Mouse (Mus musculus): ENCODE data around the gene Arl11.
"Not testable (repeated sequence)": the region's sequence is repeated elsewhere in the genome, so short reads cannot be mapped to it uniquely, and the experiment has no call there.

Arl11 gene

DNA sequence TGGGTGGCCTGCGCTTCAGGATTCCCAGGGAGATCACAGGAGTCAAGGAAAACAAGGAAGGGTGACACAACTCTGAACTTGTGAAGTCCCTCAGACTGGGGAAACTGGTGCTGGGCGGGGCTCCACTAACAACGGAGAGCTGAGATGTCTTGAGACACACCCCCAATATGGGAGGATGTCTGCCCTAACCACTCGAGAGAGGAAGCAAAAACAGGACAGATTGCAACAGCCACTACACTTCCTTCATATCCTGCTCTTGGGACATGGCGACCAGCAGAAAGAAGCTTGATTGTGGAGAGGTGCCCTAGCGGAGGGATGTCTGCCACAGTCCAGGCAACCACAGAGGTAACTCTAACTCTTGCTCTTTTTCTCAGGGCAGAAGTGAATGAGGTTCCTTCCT is at the start of gene Arl11:
Gene Arl11, plus strand, starts transcription at position 161 of the 400 bp plus-strand sequence.
- peak; percentile 9 to 20 for DNase-seq (ENCODE audit: low spot score in 2 of 2)

DNA sequence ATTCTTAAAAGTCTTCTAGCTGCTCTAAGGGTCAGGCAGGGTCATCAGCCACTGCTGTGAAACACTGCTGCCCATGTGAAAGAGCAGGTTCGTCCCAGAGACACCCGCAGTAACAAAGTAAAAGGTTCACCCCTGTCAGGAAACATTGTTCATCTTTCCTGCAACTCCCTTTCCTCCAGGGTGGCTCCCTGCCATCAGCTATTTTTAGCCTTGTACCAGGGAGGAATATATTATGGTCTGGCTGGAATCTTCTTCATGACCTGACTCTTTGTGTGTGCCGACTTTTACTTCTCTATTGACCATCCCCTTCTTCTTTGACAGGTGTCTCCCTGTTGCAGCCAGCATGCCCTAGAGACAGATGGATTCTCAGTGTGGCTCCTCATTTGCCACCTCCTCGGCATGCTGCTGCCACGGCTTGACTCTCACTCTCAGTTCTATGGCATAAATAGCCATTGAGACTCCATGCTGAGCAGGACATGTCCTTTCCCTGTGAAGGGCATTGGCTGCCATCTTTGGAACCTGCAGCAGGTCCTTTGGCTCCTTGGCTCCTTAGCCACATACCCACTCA is 41.6 kb upstream of the Arl11 start:
- DNase-seq (ENCODE audit: low spot score in 2 of 2): no peak

DNA sequence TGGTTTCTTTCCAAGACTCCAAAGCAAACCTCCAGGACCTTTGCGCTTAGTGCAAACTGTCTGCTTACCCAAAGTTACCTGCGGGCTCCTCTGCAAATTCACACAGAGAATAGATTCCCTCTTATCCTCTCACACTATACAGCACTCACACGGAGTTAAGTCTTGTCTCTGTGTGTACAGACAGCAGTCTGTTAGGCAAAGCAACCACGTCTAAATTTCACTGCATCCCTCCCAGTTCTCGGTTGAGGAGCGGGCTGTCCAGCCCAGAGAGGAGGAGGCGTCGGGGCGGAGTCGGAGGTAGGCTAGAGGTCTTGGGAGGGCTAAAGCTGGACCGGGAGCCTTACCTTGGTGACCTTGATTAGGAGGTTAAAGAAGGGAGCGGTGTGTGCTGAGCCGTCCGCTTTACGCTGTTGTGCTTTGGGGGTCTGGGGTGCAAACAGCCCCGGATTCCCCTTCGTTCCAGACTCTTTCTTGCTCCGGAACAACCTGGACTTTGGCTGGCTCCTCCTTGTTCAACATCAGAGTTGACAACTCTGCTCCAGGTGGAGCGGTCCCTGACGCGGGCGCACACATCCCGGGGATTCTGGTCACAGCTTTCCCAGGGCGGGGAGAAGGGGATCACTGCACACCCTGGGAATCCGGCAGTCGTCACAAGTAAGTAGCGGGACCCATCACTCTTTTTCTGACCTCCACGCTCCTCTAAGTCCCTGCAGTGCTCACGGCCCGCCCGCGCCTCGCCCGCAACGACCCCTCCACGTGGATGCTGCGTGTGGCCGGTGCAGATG is 34.9 kb upstream of the Arl11 start:
- DNase-seq (ENCODE audit: low spot score in 2 of 2): no peak

DNA sequence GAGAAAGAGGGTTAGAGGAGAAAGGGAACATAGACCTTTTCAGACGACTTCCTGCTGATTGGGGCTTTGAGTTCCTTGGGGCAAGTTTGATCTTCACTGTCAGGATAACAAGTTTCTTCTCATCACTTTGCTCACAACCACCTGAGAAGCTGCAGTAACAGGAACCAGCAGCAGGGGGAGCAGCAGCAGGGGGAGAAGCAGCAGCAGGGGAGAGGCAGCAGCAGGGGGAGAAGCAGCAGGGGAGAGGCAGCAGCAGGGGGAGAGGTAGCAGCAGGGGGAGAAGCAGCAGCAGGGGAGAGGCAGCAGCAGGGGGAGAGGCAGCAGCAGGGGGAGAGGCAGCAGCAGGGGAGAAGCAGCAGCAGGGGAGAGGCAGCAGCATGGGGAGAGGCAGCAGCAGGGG is 32.3 kb upstream of the Arl11 start:
- peak; percentile 15 to 64 for DNase-seq (ENCODE audit: low spot score in 2 of 2)

DNA sequence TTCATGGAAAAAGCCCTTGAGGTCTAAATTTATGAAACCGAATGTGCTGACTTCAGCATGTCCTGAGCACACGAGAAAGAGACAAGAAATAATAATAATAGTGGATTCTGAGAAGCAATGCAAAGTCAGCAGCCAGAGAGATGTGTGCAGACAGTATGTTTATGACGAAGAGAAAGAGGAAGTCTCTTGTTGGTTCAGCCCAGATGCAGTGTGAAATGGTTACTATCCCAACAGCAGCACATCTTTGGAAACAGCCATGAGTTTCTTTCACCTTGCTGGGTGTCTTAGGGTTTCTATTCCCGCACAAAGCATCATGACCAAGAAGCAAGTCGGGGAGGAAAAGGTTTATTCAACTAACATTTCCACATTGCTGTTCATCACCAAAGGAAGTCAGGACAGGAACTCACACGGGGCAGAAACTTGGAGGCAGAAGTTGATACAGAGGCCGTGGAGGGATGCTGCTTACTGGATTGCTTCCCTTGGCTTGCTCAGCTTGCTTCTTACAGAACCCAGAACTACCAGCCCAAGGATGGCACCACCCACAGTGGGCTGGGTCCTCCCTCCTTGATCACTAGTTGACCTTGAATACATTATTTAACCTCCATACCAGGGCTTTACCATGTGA is 30.8 kb upstream of the Arl11 start:
- no peak for DNase-seq (ENCODE audit: low spot score in 2 of 2)

DNA sequence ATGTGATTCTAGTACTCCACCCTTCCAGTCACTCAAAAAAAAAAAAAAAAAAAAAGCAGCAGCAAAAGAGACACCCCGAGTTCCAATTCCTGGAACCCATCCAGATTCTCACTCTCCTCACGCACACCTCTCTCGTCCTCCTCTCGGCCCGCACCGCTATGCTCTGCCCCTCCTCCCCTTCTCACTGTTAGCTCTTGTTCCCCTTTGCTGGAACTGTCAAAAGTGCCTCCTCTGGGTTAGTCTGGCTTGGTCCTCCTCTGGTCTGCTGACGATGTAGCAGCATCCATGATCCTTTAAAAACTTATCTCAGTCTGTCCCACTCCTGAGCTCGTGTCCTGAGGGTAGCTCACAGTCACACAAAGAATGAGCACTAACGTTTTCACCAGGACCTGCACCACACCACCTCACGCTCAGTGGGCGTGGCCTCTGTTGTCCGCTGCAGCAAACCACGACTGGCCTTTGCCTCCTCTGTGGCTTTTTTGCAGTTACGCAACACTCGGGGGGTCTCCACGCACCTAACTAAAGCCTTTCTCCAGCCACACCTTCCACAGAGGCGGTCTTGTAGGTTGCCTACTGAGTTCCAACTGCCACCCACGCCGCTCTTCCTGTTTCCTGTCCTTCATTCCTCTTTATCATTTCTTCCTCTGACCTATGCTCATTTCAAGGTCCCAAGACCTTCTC is 20.8 kb upstream of the Arl11 start:
- no peak for DNase-seq (ENCODE audit: low spot score in 2 of 2)

DNA sequence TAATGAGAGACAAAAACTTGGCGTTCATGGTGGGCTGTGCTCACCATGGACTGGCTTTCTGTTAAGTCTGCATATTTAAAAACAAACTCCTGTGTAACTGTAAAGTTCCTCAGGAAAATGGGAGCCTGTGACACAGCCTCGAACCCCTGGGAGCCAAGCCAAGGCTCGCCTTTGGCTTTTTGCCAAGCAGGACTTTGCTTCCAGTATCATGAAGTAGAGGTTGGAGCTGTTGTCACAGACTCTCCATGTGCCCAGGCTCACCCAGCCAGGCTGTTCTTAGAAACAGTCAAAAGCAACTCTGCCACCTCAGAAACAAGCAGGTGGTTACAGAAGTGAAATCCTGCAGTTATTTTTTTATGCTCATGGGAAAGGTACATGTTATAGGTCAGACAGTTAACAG is 18.9 kb upstream of the Arl11 start:
- DNase-seq (ENCODE audit: low spot score in 2 of 2): no peak

DNA sequence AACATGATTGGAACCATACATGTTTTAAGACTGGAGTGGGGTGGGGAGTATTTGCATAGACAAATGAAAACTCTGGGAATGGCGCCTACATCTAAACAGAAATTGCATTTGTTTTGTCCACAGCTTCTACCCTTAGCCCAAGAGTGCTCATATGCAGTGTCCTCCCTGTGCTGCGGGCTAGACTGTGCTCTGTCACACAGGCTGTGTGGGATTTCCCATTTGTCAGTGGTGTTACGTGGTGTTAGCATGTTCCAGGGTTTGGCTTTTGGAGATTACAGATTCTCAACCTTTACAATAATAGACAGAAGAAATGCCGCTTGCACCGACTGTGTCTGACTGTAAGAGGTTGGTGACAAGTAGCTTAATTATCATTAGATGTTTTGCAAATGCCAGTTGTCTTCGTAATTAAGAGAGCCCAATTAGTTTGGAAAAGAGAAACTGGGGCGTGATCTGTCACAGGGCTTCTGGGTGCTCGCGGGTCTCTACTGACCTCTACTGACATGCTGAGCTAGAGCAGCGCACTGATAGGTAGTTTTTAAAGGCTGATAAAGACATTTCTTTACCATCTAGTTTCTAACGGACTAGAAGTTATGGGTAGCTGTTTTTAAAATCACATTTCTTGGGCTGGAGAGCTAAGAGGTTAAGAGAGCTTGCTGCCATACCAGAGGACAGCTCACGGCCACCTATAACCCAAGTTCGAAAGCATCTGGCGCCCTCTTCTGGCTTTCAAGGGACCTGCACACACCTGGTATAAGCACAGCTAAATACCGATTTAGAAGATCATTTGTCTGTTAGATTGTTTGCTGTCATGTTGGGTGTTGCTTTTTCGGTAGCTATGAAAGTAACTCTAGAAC is 15.4 kb upstream of the Arl11 start:
- peak; percentile 47 to 73 for DNase-seq (ENCODE audit: low spot score in 2 of 2)

DNA sequence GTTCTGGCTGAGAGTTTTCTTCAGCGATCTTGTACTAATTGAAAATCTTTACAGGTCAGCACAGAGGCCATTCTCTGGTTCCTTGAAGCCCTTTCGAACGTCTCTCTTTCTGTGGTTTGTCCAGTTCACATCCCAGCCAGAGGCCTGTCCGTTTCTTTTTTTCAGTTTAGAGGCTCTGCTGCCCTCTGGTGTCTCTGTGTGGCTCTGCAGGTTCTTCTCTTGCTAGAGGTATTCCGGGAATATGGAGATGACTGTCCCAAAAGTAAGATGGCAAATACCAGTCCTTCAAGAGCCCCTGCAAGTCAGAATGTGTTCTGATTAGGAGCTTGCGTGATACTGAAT is 14.8 kb upstream of the Arl11 start:
- DNase-seq (ENCODE audit: low spot score in 2 of 2): peak; percentile 21 to 51

DNA sequence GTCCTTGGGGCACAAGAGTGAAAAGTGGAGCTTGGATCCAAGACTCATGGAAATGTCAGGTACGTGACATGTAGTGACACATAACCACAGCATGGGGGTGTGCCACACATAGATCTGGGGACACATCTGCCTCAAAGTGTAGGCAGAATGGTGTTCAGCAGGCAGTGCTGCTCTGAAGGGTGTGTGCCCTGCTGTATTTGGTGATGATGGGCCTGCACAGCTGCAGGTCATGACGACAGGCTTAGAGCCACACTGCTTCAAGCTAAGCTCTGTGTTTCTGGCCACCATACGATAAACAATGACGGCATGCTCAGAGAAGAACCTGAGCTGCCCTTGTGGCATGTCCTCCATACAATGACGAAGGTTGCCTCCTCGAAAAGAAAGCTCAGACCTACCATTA is 9.7 kb upstream of the Arl11 start:
- no peak for DNase-seq (ENCODE audit: low spot score in 2 of 2)

DNA sequence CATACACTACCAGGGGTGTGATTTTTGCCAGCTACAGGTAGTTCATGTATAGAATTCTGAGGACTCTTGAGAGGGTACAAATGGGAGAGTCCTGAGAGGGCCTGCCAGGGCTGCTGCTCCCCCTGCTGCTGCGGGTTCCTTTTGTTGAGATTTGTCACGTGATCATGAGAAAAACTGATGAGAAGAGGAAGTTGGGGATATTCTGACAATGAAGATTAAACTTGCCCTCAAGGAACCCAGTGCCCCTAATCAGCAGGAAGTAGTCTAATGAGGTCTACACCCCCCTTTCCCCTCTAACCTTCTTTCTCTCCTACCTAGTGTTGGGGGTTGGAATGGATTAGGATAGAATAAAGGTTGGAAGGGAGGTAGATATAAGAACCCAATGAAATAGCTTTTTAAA is 8.2 kb upstream of the Arl11 start:
- no peak for DNase-seq (ENCODE audit: low spot score in 2 of 2)

DNA sequence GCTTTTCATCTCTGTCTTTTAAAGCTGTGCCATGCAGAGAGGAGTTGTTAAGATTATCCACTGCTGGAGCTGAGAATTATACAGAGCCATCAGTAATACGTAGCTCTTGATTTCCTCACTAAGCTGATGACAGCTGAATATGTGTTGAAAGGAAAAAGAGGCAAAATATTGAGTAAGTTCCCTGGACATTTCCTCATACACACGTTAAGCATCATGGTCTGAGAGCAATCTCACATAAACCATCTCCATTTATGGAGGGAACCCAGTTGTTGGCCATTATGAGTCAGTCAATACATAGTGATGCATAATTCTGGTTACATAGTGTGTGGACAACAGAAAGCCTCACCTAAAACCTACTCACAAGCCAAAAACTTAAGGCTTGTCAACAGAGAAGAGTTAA is 7.1 kb upstream of the Arl11 start:
- no peak for DNase-seq (ENCODE audit: low spot score in 2 of 2)

DNA sequence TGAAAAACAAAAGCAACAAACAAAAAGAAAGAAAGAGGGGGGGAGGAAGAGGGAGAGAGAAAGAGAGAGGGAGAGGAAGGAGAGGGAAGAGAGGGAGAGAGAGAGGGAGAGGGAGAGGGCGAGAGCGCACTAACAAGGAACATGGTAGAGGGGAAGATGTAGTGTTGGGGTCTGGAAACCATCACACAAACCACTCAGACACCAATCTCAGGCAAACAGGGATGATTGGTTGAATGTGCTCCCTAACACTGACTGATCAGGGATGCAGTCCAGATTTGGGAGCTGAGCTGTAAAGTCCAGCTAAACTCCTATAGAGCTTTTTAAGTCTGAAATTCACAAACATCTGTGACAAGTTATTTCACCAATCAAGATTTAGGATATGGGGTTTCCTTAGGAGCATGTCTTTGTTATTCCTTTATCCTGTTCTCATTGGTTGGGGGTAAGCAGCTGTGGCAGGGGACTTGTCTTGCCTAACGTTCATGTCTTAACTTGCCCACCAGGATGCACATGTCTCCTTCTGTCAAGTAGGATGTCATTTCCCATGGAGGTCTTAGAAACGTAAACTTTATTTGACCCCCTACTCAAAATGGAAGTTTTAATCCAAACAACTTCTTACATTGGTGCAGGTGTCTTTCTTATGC is 5.5 kb upstream of the Arl11 start:
- DNase-seq (ENCODE audit: low spot score in 2 of 2): no peak

DNA sequence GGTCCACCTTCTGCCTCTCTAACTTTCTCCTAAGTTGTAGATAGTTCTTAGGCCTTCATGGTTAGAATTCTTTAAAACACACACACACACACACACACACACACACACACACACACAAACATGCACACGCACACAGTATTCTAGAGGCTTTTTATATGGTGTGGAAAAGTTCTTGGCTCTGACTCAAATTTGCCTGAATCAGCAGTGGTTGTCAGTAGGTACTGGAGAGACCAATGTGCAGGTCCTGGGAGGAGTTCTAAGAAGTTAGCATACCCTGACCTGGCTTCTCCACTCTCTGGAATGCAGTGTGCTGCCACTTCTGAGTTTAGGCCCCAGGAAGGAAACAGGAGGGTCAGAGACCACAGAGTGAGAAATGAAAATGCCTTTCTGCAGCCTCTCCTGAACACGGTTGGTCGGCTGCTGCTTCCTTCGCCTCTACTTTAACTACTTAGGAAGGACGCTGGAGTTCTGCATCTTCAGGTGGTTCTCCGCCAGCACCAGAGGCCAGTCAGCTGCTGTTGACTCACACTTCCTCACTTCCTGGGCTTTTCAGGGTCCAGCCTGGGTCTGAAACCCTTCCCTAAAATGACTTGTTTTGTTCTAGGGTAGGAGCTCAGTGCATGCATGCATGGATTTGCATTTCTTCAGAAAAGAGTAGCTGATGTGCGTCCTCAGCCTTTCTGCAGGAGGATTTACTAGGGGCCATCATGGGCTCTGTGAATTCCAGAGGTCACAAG is 651 bp downstream of the Arl11 start:
- DNase-seq (ENCODE audit: low spot score in 2 of 2): no peak

DNA sequence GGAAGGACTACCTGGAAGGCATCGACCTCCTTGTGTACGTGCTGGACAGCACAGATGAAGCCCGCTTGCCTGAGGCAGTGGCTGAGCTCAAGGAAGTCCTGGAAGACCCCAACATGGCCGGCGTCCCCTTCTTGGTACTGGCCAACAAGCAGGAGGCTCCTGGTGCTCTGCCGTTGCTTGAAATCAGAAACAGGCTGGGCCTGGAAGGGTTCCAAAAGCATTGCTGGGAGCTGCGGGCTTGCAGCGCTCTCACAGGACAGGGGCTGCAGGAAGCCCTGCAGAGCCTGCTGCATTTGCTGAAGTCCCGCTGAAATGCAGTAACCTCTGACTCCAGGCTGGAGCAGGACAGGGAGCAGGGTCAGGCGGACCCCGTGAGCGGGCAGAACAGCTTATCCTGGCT is 1.4 kb downstream of the Arl11 start:
- no peak for DNase-seq (ENCODE audit: low spot score in 2 of 2)

DNA sequence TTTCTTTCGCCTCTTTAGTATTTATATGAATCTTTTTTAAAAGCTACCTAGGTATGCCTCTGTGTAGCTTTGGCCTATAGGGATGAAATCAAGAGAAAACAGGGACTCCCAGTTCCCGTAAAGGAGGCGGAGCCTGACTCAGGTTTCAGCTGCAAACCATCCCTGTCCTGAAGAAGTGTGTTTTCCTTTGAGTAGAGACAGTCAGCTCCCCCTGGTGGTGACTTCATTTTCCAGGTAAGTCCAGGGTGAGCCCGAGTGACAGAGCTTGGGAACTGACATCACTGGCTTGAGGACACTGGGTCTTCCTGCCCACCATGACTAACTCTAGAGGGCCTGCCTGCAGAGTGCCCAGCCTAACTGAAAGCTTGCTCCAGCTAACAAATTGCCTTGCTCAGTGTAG is 7.3 kb downstream of the Arl11 start:
- peak; percentile 22 to 68 for DNase-seq (ENCODE audit: low spot score in 2 of 2)

DNA sequence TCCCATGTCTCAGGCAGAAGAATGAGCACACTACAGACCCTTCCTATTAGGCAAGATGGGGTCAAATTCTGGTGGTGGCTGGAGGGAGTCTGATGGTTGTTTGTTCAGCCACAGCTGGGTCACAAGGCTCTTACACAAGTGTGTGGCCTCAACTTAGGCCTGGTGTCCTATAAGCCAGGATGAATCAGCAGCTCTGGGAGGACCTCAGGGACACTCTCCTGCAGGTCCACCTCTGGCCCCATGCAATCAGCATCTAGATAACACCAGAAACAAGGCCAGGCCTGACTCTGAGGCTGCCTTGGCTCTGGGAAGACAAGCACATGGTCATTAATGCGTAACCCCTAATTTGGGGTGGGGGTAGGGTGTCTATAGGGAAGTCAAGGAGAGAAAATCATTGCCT is 11.2 kb downstream of the Arl11 start:
- no peak for DNase-seq (ENCODE audit: low spot score in 2 of 2)

DNA sequence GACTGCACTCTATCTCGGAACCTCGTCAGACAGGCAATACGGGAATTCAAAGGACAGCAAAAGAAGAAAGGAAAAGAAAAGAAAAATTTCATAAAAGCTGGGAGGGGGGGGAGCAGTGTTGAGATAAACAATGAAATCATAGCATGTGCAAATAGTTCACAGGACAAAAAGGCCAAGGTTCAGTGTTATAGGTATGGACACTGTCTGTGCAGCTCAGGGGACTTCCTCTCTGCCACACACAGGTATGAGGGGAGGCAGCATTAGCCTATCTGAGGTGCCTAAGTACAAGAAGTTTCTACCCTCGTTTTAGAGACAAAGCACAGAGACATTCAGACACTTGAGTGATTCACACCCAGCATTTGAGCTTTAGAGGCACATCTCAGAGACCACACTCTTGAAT is 11.6 kb downstream of the Arl11 start:
- DNase-seq (ENCODE audit: low spot score in 2 of 2): no peak

DNA sequence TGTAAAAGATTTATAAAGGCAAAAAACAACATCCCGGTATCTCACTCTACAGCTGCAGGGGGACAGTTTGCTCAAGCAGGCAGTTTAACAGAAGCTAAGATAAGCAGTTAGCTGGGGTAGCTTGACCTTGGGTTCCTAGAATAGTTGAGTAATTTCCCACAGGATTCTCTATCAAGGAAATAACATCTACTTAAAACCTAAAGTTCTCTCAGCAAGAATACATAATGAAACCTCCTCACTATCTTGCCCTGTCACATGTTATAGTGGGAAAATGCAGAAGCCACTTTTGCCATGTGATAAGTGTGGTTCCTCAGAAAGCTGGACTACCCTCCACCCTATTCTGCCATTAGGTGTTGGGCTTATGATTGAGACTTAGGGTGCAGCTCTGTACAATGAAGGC is 13.2 kb downstream of the Arl11 start:
- DNase-seq (ENCODE audit: low spot score in 2 of 2): no peak

DNA sequence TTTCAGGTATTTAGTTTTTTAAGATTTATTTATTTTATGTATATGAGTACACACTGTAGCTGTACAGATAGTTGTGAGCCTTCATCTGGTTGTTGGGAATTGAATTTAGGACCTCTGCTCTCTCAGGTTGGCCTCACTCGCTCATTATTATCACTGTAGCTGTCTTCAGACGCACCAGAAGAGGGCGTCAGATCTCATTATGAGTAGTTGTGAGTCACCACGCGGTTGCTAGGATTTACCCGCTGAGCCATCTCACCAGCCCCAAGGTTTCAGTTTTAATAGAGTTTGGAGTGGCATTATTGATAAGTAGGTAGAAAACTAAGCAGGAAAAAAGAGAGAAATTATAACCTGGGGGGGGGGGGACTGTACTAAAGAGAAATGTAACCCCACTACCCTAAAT is 17.5 kb downstream of the Arl11 start:
- DNase-seq (ENCODE audit: low spot score in 2 of 2): not testable (repeated sequence)
